Mouse (Mus musculus): Measurements from ENCODE around the gene Enthd1.

Gene Enthd1

DNA sequence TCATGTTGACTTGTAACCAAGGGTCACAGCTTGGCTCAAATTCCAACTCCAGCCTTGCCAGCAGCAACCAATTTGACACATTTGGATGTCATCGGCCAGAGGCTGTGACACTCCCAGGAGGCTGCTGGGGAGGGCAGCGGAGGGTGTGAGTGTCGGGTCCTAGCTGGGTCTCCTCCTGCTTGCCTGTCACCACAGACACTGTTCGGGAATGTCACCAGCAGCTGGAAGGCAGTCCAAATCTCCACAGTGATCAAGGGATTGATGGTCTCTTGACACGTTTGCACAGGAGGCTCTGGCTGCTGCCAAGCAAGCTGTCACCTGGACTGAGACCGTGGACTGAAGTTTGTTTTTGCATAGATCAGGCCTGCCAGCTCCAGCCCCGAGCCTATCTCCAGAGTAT is 154.3 kb downstream of the Enthd1 start:
- no peak for ATAC-seq (ENCODE audit: low TSS enrichment)

DNA sequence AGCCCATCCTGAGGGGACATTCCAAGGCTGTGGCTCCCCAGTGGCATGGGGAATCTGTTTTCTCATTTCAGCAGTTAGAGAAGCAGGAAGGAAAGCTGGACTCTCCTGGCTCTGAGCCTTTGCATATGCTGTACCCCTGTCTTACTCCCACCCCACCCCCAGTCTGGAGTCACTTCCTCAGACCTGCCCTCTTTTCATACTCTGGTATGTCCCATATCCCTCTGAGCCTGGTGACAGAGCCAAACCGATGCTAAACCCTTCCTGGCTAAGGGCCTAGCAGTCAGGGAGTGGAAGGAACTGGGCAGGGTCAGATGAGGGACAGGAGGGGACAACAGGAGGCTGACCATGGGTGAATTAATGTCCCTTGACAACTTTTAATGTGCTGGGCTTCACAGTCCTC is 157.1 kb downstream of the Enthd1 start:
- no peak for ATAC-seq (ENCODE audit: low TSS enrichment)

Data from frontal cortex, adult (tissue).